Mouse (Mus musculus): Measurements from ENCODE around the gene Ccdc102a.

Ccdc102a gene

DNA sequence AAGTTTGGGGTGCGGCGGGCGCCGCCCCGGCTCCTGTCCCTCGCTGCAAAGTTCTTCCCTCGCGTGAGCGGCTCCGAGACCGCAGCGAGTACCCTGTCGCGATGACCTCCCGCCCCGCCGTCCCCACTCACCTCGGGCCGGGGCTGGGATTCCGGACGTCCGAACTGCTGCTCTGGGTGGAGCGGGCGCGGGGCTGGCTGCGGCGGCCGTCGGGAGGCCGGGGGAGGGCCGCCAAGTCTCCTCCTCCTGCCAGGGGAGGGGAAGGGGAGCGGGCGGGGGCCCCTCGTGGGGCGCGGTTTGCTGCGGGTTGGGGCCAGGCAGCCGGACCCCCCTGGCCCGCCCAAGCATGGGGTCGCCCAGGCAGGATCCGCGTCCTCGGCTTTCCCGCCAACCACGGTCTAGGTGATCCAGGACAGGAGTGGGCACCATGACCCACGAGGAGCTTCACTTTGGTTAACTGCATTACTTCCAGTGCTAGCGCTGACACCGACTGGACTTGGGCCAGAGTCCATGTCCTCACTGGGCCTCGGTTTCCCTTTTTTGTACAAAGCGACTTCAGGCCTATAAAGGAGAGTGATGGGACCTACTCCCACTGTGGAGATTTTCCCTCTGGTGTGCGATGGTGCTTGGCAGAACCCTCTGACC is at the start of gene Ccdc102a:
TSS of gene Ccdc102a (minus strand) at position 248 of the 645 bp plus-strand sequence.
- no peak for DNase-seq

DNA sequence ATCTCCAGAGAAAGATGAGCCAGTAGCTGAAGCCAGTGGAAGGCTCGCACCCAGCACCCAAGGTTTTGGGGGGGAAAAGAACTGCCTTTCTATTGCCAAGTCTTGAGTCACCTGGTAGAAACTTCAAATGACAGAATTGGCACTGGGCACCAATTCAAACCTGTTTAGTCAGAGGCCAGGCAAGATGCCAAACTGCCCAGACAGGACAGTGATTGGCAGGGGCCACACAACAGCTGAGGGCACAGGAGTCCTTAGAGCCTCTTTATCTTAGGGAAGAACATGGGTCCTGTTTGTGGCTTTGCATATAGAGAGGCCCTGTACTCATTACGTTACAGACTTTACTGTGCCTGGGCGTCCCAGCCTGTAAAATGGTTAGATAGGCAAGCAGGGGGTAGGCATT is 49.7 kb upstream of the Ccdc102a start:
- DNase-seq = no peak

GRCm38 (mm10) chr8:94967071-94967470 is 49.2 kb upstream of the Ccdc102a start:
- DNase-seq = no peak

DNA sequence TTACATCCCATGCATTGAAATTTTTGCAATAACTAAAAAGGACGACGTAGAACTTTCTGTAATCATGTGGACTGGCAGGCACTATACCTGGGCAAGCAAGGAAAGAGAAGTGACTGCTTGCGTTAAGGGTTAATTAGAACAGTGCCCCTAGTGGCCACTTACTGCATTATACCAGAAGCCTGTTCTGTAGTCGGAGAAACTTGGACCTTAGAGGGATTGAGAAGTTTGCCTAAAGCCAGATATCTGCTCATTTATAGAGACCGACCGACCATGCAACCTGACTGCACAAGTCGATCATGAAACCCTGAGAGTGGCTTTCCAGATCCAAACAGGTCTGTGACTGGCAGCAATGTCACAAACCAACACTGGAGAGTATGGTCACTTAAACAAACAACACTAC is 48.7 kb upstream of the Ccdc102a start:
- DNase-seq = no peak

DNA sequence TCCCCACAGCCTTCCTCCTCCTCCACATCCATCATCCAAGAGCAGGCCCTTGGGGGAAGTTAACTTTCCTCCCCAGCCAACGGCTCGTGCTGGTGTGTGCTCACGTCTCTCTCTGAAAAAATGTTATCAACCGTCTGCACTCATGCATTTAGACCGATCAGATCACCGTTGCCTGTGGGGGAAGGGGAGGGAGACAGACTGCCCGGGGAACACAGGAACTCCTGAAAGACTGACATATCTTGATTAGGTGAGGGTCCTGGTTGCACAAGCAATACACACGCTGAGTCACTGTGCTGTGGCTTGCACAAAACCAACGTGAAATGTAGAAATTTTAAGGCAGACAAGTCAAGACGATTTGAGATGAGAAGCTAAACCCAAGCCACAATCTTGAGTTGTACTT is 46.9 kb upstream of the Ccdc102a start:
- no peak for DNase-seq

- no peak for DNase-seq
Measured at GRCm38 (mm10) chr8:94962201-94962600, 44.3 kb upstream of the Ccdc102a start.

- no peak for DNase-seq
Measured at GRCm38 (mm10) chr8:94956078-94956574, 38.2 kb upstream of the Ccdc102a start.

DNA sequence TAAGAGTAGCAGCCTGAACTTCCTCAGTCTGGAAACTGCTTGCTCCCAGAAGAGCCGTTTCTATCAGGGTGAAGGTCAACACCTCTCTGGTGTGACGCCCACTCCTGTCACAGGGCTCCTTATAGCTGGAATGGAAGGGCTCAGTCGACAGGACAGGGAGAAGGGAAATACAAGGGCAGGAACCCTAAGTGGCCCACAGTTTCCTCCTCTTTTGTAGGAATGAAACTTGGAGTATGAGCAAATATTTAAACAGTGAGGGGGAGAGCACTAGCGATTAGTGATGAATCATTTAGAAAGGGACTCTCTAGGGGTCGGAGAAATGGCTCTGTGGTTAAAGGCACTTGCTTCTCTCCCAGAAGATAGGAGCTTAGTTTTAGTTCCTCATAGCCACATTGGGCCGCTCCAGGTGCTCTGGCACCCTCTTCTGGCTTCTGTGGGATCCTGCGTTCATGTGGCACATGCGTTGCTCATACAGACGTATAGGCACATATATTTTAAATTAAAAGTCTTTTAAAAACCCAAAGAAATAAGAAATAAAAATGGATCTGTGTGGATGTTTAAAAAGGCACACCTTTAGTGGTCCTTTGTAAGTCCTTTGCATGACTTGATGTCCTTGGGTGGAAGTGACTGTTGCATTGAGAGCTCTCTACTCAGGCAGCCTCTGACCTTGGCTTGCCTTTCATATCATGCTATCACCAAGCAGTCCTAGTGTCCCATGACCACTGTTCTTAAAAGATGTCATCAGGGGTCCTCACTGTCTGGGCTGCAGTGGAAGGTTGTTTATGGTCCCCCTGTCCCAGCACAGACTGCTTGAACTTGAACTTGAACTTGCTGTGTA is 37.2 kb upstream of the Ccdc102a start:
- DNase-seq = no peak

- DNase-seq = no peak
Measured at GRCm38 (mm10) chr8:94954368-94954737, 36.5 kb upstream of the Ccdc102a start.

DNA sequence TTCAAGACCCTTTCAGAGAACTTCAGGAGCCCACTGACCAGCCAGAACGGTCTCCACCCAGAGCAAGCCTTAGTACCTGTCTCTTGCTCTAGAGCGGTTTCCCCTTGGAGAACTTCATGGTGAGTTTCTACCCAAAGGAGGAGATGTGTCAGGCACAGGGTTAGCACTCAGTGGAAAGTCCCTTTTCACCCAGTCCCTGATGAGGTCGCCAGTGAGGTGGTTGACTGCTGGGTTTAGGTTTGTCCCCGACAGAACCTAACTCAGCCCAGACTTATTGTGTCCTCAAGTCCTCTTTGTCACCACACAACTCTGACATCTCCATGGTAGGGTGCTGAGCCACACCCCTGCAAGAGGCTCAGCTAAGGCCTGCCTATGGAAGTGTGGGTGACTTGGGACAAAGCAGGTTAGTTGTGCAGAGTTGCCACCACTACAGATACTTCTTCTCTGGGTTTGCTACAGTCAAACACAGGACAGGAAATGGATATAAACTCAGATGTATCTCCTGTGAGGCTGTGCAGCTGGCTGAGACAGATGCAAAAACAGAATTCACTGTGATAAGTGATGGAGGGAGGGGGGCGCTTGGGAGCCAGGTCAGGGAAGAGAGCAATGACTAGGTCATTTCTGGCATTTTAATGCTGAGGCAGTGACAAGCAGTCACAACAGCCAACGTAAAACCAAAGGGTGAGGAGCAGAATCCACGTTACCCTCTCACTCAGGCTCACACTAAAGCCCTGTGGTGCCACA is 35.9 kb upstream of the Ccdc102a start:
- no peak for DNase-seq

- no peak for DNase-seq
Measured at GRCm38 (mm10) chr8:94952086-94952485, 34.2 kb upstream of the Ccdc102a start.

GRCm38 (mm10) chr8:94950458-94950857 is 32.6 kb upstream of the Ccdc102a start:
- DNase-seq = no peak

- DNase-seq = peak; percentile 67
Measured at GRCm38 (mm10) chr8:94950046-94950445, 32.1 kb upstream of the Ccdc102a start.

DNA sequence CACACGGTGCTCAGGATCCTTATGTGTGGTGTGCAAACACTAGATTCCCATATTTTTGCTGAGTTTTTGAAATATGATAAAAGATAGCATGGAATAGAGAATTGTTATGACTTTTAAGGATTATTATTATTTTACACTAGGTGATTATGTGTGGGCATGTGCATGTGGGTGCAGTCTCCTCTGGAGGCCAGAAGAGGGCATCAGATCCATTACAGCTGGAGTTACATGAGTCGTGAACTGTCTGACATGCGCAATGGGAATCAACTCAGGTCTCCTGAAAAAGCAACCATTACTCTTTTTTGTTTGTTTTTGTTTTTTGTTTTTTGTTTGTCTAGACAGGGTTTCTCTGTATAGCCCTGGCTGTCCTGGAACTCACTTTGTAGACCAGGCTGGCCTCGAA is 31.1 kb upstream of the Ccdc102a start:
- DNase-seq = no peak

- DNase-seq = no peak
Measured at GRCm38 (mm10) chr8:94948421-94948820, 30.5 kb upstream of the Ccdc102a start.

GRCm38 (mm10) chr8:94945185-94945584 is 27.3 kb upstream of the Ccdc102a start:
- no peak for DNase-seq

DNA sequence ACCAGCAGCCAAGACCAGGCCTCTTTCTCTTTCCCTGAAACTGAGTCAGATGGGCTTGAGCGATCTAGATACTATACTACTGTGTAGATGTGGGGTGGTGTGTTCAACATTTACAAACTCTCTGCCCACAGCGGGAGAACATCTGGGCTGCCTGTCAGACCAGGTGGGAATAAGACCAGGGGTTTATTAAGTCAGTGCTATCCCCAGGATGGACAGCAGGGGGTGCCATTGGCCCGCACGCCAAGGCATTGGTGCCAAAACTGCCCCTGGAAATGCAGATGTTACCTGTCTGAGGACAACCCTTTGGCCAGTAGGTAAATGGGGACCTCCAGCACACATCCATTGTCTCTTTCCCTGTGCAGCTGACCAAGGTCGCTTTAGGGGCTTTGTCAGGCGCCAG is 24.7 kb upstream of the Ccdc102a start:
- no peak for DNase-seq

DNA sequence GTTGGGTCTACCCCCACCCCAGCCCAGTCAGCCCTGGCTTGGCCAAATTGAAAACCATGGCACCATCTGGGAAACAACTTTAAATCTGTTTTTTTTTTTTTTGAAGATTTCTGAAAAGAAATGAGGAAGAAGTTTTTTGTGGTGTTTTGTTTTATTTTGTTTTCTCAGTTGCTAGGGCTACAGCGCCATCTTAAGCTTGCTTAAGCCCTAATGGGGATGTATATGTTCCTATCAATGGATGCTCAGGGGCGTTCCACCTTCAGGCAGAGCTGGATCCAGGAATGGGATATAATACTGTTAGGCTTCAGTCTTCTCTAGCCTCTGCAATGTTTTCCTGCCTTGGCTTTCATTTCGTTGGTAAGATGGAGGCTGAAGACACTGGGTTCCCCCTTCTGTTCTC is 17.3 kb upstream of the Ccdc102a start:
- no peak for DNase-seq

DNA sequence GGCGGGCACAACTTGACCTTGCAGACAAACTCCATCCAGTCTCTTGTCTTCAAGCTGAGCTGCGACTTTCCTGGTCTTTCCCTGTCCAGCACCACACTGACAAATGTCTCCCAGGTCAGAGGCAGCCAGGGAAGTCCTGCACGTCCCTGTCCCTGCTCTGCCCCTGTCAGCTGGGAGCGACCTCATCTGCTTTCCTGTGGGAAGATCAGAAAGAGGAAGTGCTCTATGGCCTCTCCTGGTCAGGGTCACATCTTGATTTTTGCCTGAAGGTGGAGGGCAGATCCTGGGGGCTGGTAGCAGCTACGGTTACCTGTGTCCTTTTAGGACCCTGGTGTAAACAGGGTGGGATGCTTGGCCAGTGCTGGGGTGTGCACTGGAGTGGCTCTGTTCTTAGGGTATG is 16.0 kb upstream of the Ccdc102a start:
- no peak for DNase-seq

GRCm38 (mm10) chr8:94928227-94928626 is 10.3 kb upstream of the Ccdc102a start:
- no peak for DNase-seq

- no peak for DNase-seq
Measured at GRCm38 (mm10) chr8:94923405-94923804, 5.5 kb upstream of the Ccdc102a start, which contains the start of gene Adgrg5. Gene Adgrg5, plus strand, starts transcription at chr8:94923694.

GRCm38 (mm10) chr8:94922602-94923001 is 4.7 kb upstream of the Ccdc102a start:
- DNase-seq = no peak

DNA sequence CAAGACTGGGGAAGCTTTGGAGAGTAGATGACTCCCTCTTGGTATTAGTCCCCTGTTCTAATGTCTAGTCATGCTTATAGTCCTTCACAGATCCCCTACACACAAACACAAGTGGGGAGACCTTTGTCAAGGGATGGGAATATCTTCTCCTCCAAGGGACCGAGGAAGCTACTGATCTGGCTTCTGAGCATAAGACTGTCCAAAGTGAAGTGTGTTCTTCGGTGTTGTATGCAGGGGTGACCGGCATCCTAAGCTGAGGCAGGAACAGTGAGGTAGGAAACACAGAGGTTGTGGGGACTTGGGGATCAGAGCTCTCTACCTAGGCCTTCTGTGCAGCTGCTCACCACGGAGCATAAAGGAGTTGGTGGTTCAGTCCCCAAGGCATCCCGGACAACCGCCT is 4.3 kb upstream of the Ccdc102a start:
- no peak for DNase-seq

- DNase-seq = no peak
Measured at GRCm38 (mm10) chr8:94919256-94919655, 1.4 kb upstream of the Ccdc102a start.
